Mouse (Mus musculus) liver, postnatal 0 days (tissue): Measurements from ENCODE around the gene Dact3. TPM values are rescaled to one million over a fixed set of nuclear protein-coding genes. Genes with fewer than 3 reads are reported as not detected.

ENCODE experiments used
- ATAC-seq: fragments of 200-750 bp; cut with Nextera tagmentation; 2 replicates; pipeline ENCODE4 v1.8.0; 2017; ENCODE audit warnings: mild to moderate bottlenecking, moderate library complexity
- DNase-seq: peaks from one replicate; pipeline ENCODE4 v3.0.0-alpha.2; 2016
- H3K27ac ChIP-seq: fragments of 300-500 bp; sonication (generic); 2 replicates; pipeline ENCODE4 v1.5.1; 2014; ENCODE audit warnings: antibody characterized with exemption, moderate library complexity, mild to moderate bottlenecking, low read depth
- H3K27me3 ChIP-seq: fragments of 300-500 bp; sonication (generic); 2 replicates; pipeline ENCODE4 v1.6.1; 2014; ENCODE audit warnings: low read length, control low read depth, mixed read lengths; ENCODE audit not compliant: insufficient read depth
- H3K36me3 ChIP-seq: fragments of 300-500 bp; sonication (generic); replicated peaks from 2 replicates; pipeline ENCODE4 v1.6.1; 2014; ENCODE audit warnings: mild to moderate bottlenecking, control low read depth, low read length, moderate library complexity, mixed read lengths; ENCODE audit not compliant: insufficient read depth
- H3K4me1 ChIP-seq: fragments of 300-500 bp; sonication (generic); 2 replicates; pipeline ENCODE4 v1.6.1; 2014; ENCODE audit warnings: antibody characterized with exemption, mild to moderate bottlenecking, control low read depth; ENCODE audit not compliant: insufficient read depth
- H3K4me2 ChIP-seq: fragments of 300-500 bp; sonication (generic); 2 replicates; pipeline ENCODE4 v1.6.1; 2014; ENCODE audit warnings: low read depth, mild to moderate bottlenecking, low read length, moderate library complexity, mixed read lengths
- H3K4me3 ChIP-seq: fragments of 300-500 bp; sonication (generic); 2 replicates; pipeline ENCODE4 v1.5.1; 2014; ENCODE audit warnings: low read depth, low read length
- H3K9ac ChIP-seq: fragments of 300-500 bp; sonication (generic); replicated peaks from 2 replicates; pipeline ENCODE4 v1.6.1; 2014; ENCODE audit warnings: mild to moderate bottlenecking, moderate library complexity
- H3K9me3 ChIP-seq: fragments of 300-500 bp; sonication (generic); 2 replicates; pipeline ENCODE4 v1.6.1; 2016; ENCODE audit warnings: mild to moderate bottlenecking, control low read depth, low read length, mixed read lengths
- CTCF ChIP-seq: sonication (generic); IDR thresholded peaks from 2 replicates; pipeline ENCODE4 v1.5.1; 2016; ENCODE audit warnings: antibody characterized with exemption, low read depth
- EP300 ChIP-seq: IDR thresholded peaks from 2 replicates; pipeline ENCODE4 v1.6.1; 2016; ENCODE audit warnings: antibody characterized with exemption, low read depth, mild to moderate bottlenecking
- WGBS: fragments of 180-500 bp; shearing (Covaris S2); extraction: QIAGEN DNeasy Blood & Tissue Kit; methylation state at CpG from one replicate; pipeline ENCODE4 v1.1.7; 2014; ENCODE audit not compliant: insufficient replicate concordance; 5-methylcytosine and 5-hydroxymethylcytosine counted together
- polyA plus RNA-seq: library from polyadenylated mRNA; unstranded; fragments of >200 nt; fragmentation: Nextera tagmentation; extraction: Ambion mirVana; gene quantifications from 2 replicates; pipeline ENCODE4 v1.2.1, GENCODE M21; 2015

Dact3 gene
- polyA plus RNA-seq, 1 experiment from 2014 or later = 0.09 TPM

- Histone ChIP-seq H3K4me1 (peaks cover 10% of the 10 kb centered on the region; the same call in 1 of the 2 replicates), H3K27ac (peak overlapping the region; percentile 48; the same call in 1 of the 2 replicates), H3K9me3 (no peaks in the 10 kb centered on the region), H3K36me3 (no peaks in the 10 kb centered on the region), H3K4me3 (no peak overlapping the region), H3K27me3 (no peaks in the 10 kb centered on the region), H3K4me2 (peak overlapping the region; percentile 58), H3K9ac (peak overlapping the region; percentile 38; the same call in 1 of the 2 replicates)
- no peak; the same call in 1 of the 2 replicates for ATAC-seq
- TF ChIP-seq EP300 (no peak), CTCF (no peak)
- no peak for DNase-seq
- WGBS = 36% methylated on average over 7 of the region's 7 CpGs
These were observed 32.7 kb downstream of the Dact3 start for GRCm38 (mm10) chr7:16907842-16908241.

DNA sequence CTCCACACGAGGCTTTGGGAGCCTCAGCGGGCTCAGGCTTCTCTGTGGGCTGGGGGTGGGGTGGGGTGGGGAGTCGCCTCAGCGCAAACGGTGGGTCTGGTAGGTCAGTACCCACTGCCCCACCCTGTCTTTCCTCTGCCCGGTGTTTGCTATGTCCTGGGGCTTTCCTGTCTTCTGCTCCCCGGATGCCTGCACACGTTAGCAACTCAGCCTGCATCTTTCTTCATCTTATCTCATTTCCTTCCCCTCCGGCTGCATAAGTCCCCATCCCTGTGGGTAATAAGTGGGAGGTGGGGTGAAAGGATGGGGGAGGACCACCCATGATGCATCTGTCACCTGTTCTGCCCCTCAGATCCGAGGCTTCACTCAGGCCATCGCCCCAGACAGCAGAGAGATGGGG is 33.2 kb downstream of the Dact3 start:
- Histone ChIP-seq H3K27me3 (no peaks in the 10 kb centered on the region), H3K4me1 (peaks cover 10% of the 10 kb centered on the region; the same call in 1 of the 2 replicates), H3K36me3 (no peaks in the 10 kb centered on the region), H3K4me2 (peak overlapping the region; percentile 58), H3K9me3 (no peaks in the 10 kb centered on the region), H3K27ac (peak overlapping the region; percentile 48; the same call in 1 of the 2 replicates), H3K4me3 (no peak overlapping the region), H3K9ac (peak overlapping the region; percentile 38; the same call in 1 of the 2 replicates)
- TF ChIP-seq EP300 (no peak), CTCF (no peak)
- ATAC-seq = no peak
- 13% methylated on average over 11 of the region's 11 CpGs for WGBS
- DNase-seq = no peak

- Histone ChIP-seq H3K4me1 (peaks cover 10% of the 10 kb centered on the region; the same call in 1 of the 2 replicates), H3K9ac (no peak overlapping the region), H3K4me2 (peak overlapping the region; percentile 58; the same call in 1 of the 2 replicates)
These were observed 33.7 kb downstream of the Dact3 start for GRCm38 (mm10) chr7:16908859-16909258.

GRCm38 (mm10) chr7:16909909-16910308 is 34.8 kb downstream of the Dact3 start:
- no peak overlapping the region for H3K4me3 ChIP-seq
- H3K9ac ChIP-seq = no peak overlapping the region
- TF ChIP-seq EP300 = no peak
- TF ChIP-seq CTCF = no peak
- ATAC-seq (no peak), DNase-seq (no peak)
- peaks cover 9% of the 10 kb centered on the region; the same call in 1 of the 2 replicates for H3K36me3 ChIP-seq
- no peak overlapping the region for H3K27ac ChIP-seq
- H3K9me3 ChIP-seq = no peaks in the 10 kb centered on the region
- H3K4me1 ChIP-seq = peaks cover 8% of the 10 kb centered on the region; the same call in 1 of the 2 replicates
- WGBS = 34% methylated on average over 10 of the region's 10 CpGs
- H3K4me2 ChIP-seq = peak overlapping the region; percentile 16; the same call in 1 of the 2 replicates
- H3K27me3 ChIP-seq = no peaks in the 10 kb centered on the region

More at GRCm38 (mm10) chr7:16908859-16909258, 33.7 kb downstream of the Dact3 start:
- Histone ChIP-seq H3K9me3 (no peaks in the 10 kb centered on the region), H3K27ac (no peak overlapping the region), H3K4me3 (no peak overlapping the region), H3K36me3 (no peaks in the 10 kb centered on the region), H3K27me3 (no peaks in the 10 kb centered on the region)
- ATAC-seq (no peak), DNase-seq (no peak)
- TF ChIP-seq CTCF = no peak
- no peak for TF ChIP-seq EP300
- WGBS = 40% methylated on average over 11 of the region's 11 CpGs

GRCm38 (mm10) chr7:16911904-16912303 is 36.8 kb downstream of the Dact3 start:
- H3K27me3 ChIP-seq = no peaks in the 10 kb centered on the region
- DNase-seq (no peak), ATAC-seq (no peak)
- H3K9ac ChIP-seq = no peak overlapping the region
- TF ChIP-seq EP300 (no peak), CTCF (no peak)
- H3K4me2 ChIP-seq = no peak overlapping the region
- H3K4me1 ChIP-seq = peaks cover 8% of the 10 kb centered on the region; the same call in 1 of the 2 replicates
- no peak overlapping the region for H3K4me3 ChIP-seq
- 71% methylated on average over 3 of the region's 3 CpGs for WGBS
- no peaks in the 10 kb centered on the region for H3K9me3 ChIP-seq
- H3K27ac ChIP-seq = no peak overlapping the region
- peaks cover 27% of the 10 kb centered on the region for H3K36me3 ChIP-seq

- H3K36me3 ChIP-seq = peaks cover 32% of the 10 kb centered on the region
- H3K27me3 ChIP-seq = no peaks in the 10 kb centered on the region
- H3K9me3 ChIP-seq = no peaks in the 10 kb centered on the region
- H3K4me2 ChIP-seq = no peak overlapping the region
- no peak for ATAC-seq
- TF ChIP-seq EP300 = no peak
- no peak overlapping the region for H3K9ac ChIP-seq
- no peak for DNase-seq
- peaks cover 8% of the 10 kb centered on the region; the same call in 1 of the 2 replicates for H3K4me1 ChIP-seq
- H3K27ac ChIP-seq = no peak overlapping the region
- WGBS = 74% methylated on average over 6 of the region's 6 CpGs
- no peak overlapping the region for H3K4me3 ChIP-seq
These were observed 37.2 kb downstream of the Dact3 start for GRCm38 (mm10) chr7:16912360-16912759.
